Mouse (Mus musculus) C2C12 (cell line): ENCODE data around the gene Foxn3. TPM values are rescaled to one million over a fixed set of nuclear protein-coding genes. Genes with fewer than 3 reads are reported as not detected.

Experiments used
- H3K27me3 ChIP-seq: one replicate; pipeline ENCODE4 v1.6.1; 2011; ENCODE audit not compliant: control insufficient read depth, insufficient read depth, insufficient read length
- H3K36me3 ChIP-seq: one replicate; pipeline ENCODE4 v1.6.1; 2011; ENCODE audit not compliant: control insufficient read depth, insufficient read depth
- H3K4me3 ChIP-seq: one replicate; pipeline ENCODE4 v1.5.1; 2011; ENCODE audit warnings: mild to moderate bottlenecking, control low read depth; ENCODE audit not compliant: poor library complexity, insufficient read depth, severe bottlenecking
- H3K79me2 ChIP-seq: one replicate; pipeline ENCODE4 v1.6.1; 2011; ENCODE audit not compliant: control insufficient read depth, insufficient read depth
- H3K79me3 ChIP-seq: one replicate; pipeline ENCODE4 v1.6.1; 2011; ENCODE audit warnings: low read depth, control low read depth
- H3ac ChIP-seq: one replicate; pipeline ENCODE3; 2011; ENCODE audit warnings: low read depth; ENCODE audit not compliant: control insufficient read depth, insufficient read length
- CEBPB ChIP-seq: IDR thresholded peaks from one replicate; pipeline ENCODE4 v1.6.1; 2011; ENCODE audit warnings: low read depth, mild to moderate bottlenecking, control low read depth, moderate library complexity
- CTCF ChIP-seq: IDR thresholded peaks from one replicate; pipeline ENCODE4 v1.5.1; 2011; ENCODE audit not compliant: control insufficient read depth, insufficient read depth, insufficient read length
- FOSL1 ChIP-seq: IDR thresholded peaks from one replicate; pipeline ENCODE4 v1.8.0; 2011; ENCODE audit warnings: mild to moderate bottlenecking, low read length; ENCODE audit not compliant: poor library complexity, insufficient read depth, severe bottlenecking
- MAX ChIP-seq: IDR thresholded peaks from one replicate; pipeline ENCODE4 v1.6.1; 2011; ENCODE audit warnings: mild to moderate bottlenecking, control low read depth
- MYOD1 ChIP-seq: IDR thresholded peaks from one replicate; pipeline ENCODE4 v1.6.1; 2011; ENCODE audit warnings: low read depth; ENCODE audit not compliant: control insufficient read depth, insufficient read length
- MYOG ChIP-seq: IDR thresholded peaks from one replicate; pipeline ENCODE4 v1.6.1; 2011; ENCODE audit not compliant: control insufficient read depth, insufficient read length; ENCODE audit errors: extremely low read depth
- USF1 ChIP-seq: IDR thresholded peaks from one replicate; pipeline ENCODE4 v1.6.1; 2011; ENCODE audit warnings: low read depth, mild to moderate bottlenecking, control low read depth, moderate library complexity
- polyA plus RNA-seq: library from polyadenylated mRNA; unstranded; fragments of >200 nt; fragmentation: generic; extraction: Trizol; gene quantifications from one replicate; pipeline ENCODE4 v1.2.1, GENCODE M21; 2012; ENCODE audit warnings: missing spikeins

Foxn3 gene
- polyA plus RNA-seq, 1 experiment = 4.2 TPM

GRCm38 (mm10) chr12:99305784-99306535, 257.4 kb downstream of the Foxn3 start:
- Histone ChIP-seq H3K79me2 (no peaks in the 10 kb centered on the region), H3K36me3 (no peaks in the 10 kb centered on the region), H3ac (no peak overlapping the region), H3K27me3 (no peaks in the 10 kb centered on the region), H3K4me3 (no peak overlapping the region), H3K79me3 (no peaks in the 10 kb centered on the region)
- TF ChIP-seq MYOD1 (peak; percentile 89), USF1 (no peak)

GRCm38 (mm10) chr12:99305324-99305723, 258.1 kb downstream of the Foxn3 start:
- Histone ChIP-seq H3K79me3 (no peaks in the 10 kb centered on the region), H3K36me3 (no peaks in the 10 kb centered on the region), H3ac (no peak overlapping the region), H3K27me3 (no peaks in the 10 kb centered on the region), H3K4me3 (no peak overlapping the region), H3K79me2 (no peaks in the 10 kb centered on the region)
- no peak for TF ChIP-seq MYOG
- TF ChIP-seq MYOD1 = no peak
- TF ChIP-seq CTCF = no peak
- TF ChIP-seq CEBPB = no peak
- TF ChIP-seq MAX = no peak
- no peak for TF ChIP-seq USF1
- TF ChIP-seq FOSL1 = no peak

GRCm38 (mm10) chr12:99304056-99304455, 259.3 kb downstream of the Foxn3 start:
- no peaks in the 10 kb centered on the region for H3K79me2 ChIP-seq
- H3K79me3 ChIP-seq = no peaks in the 10 kb centered on the region
- no peak overlapping the region for H3ac ChIP-seq
- no peaks in the 10 kb centered on the region for H3K36me3 ChIP-seq
- H3K27me3 ChIP-seq = no peaks in the 10 kb centered on the region
- TF ChIP-seq CEBPB (no peak), MYOG (no peak), FOSL1 (no peak), CTCF (no peak)
- H3K4me3 ChIP-seq = no peak overlapping the region

- H3K79me3 ChIP-seq = no peaks in the 10 kb centered on the region
- no peaks in the 10 kb centered on the region for H3K79me2 ChIP-seq
- H3K4me3 ChIP-seq = no peak overlapping the region
- no peaks in the 10 kb centered on the region for H3K27me3 ChIP-seq
- no peak for TF ChIP-seq MAX
- no peak for TF ChIP-seq CTCF
- no peak for TF ChIP-seq CEBPB
- no peak for TF ChIP-seq MYOD1
- TF ChIP-seq MYOG = no peak
- no peak for TF ChIP-seq FOSL1
- no peak for TF ChIP-seq USF1
- no peaks in the 10 kb centered on the region for H3K36me3 ChIP-seq
- H3ac ChIP-seq = no peak overlapping the region
These were observed 259.8 kb downstream of the Foxn3 start for GRCm38 (mm10) chr12:99303581-99303980.

- no peaks in the 10 kb centered on the region for H3K27me3 ChIP-seq
- H3K79me3 ChIP-seq = no peaks in the 10 kb centered on the region
- H3K4me3 ChIP-seq = no peak overlapping the region
- no peaks in the 10 kb centered on the region for H3K79me2 ChIP-seq
- no peak overlapping the region for H3ac ChIP-seq
- TF ChIP-seq MYOD1 = no peak
- no peak for TF ChIP-seq CTCF
- no peak for TF ChIP-seq MYOG
- TF ChIP-seq USF1 = no peak
- TF ChIP-seq MAX = no peak
- no peak for TF ChIP-seq CEBPB
- no peak for TF ChIP-seq FOSL1
- H3K36me3 ChIP-seq = no peaks in the 10 kb centered on the region
These were observed 263.5 kb downstream of the Foxn3 start for GRCm38 (mm10) chr12:99299900-99300299.

DNA sequence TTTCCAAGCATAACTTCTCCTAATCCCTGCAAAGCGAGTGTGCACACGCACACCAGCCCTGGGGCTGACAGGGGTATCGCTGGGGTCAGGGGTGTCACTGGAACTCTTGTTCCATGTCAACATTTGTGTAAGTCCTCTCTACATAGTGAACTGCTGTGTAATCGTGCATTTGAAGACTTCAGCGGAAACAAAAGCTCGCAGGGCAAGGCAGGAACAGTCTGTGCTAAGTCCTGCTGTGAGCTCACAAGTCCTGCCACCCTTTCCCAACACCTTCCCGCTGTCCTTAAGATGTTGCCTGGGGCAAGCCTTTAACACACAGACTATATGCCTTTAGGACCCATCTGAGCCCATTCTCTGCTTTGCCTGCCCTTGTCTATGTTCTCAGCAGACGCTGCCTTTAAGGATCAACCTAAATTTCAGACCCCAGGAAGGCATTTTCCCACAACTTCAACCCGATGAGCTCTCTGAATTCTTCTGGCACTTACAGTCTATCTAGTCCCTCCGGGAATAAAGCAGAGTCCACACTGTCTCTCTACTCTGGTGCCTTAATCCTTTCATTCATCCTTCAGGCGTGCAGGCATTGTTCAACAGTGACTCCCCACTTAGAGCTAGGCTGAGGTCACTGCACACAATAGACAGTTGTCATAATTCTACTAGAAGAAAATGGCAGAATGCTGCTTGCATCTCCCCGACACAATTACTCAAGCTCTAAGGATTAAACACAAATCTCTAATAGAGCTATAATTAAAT, 264.4 kb downstream of the Foxn3 start:
- Histone ChIP-seq H3K4me3 (no peak overlapping the region), H3K79me2 (no peaks in the 10 kb centered on the region), H3ac (no peak overlapping the region), H3K79me3 (no peaks in the 10 kb centered on the region), H3K36me3 (no peaks in the 10 kb centered on the region), H3K27me3 (no peaks in the 10 kb centered on the region)
- TF ChIP-seq CEBPB (no peak), FOSL1 (no peak), MYOG (no peak), CTCF (no peak), MYOD1 (no peak), USF1 (no peak), MAX (no peak)
